Mouse (Mus musculus) right cerebral cortex, postnatal 10 days (tissue): ENCODE data around the gene Slc26a1.
"Not testable (repeated sequence)": the region's sequence is repeated elsewhere in the genome, so short reads cannot be mapped to it uniquely, and the experiment has no call there.

Experiments used
- DNase-seq, 2 experiments: peaks; one replicate each; pipeline ENCODE4 v3.0.0; 2021; ENCODE audit warnings: low spot score in 2 of 2

Slc26a1 gene

DNA sequence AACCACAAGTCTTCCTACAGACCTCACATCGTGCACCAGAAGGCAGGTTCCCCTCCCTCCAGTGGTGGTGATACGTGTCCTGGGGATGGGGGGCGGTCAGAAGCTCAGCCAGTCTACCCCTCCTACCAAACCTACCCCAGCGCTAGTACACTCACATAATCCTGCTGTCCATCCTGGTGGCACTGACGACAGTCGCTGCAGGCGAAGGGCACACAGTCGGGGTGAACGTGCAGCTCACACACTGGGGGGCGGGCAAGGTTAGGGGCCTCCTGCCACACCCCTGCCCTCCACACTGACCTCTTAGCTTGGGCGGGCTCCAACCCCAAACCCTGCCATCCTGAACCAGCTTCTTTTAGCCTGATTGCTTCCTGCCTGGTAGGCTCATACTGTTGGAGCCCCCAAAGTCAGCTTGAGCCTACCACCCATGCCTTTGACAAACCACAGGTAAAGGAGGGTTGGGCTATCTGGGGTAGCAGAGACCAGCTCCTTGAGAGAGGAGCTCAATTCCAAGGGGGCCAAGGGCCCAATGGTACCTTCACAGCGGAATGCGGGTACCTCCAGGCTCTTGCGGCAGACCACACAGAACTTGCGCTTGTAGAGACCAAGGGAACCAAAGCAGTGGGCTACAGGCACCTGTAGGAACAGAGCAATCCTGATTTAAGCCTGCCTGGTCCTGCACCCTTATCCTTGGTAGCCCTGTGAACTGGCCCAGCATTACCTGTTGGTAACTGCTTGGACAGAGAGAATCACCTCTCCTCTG, 19.3 kb downstream of the Slc26a1 start:
- DNase-seq = peak in 1 of 2 experiments; percentile 26

DNA sequence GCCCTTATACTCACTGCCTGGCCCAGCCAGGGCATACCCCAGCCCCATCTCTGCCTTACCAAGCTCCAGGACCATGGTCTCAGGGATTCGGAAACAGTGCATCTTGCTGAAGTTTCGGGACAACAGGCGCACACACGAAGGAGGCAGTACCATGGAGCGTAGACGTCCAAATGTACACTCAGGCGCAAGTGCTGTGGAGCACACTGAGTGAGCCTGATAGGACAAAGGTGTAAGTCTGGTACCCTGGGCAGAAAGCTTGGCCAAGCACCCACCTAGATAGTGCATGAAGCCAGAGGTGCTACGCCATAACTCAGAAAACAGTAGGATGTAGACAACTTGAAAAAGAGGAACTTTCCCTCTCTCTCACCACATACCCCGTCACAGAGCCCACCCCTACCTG, 20.0 kb downstream of the Slc26a1 start:
- peak in 1 of 2 experiments; percentile 16 for DNase-seq

DNA sequence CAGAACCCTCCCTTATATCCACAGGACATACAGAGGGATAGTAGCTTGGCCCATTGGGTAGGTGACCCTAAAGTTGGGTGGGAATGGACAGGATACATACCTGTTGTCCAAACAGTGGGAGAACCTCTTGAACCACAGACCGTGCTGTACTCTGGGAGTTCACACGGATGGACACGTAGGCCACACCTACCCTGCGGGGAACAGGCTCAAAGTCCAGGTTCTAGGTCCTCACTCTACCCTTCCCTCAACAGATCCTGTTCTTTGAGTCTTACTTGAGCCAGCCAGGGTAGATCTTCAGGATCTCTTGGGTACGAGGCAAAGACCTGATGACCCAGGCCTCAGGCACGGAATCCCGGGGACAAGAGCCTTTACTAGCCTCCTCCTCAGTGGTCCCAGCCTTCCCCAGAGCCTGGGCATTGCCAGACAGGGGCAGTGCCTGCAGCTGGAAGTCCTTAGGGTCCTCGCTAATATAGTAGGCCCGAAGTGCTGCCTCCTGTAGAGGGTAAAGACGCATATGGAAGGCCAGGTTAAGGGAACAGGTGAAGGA, 20.9 kb downstream of the Slc26a1 start:
- peak in 1 of 2 experiments; percentile 12 for DNase-seq

DNA sequence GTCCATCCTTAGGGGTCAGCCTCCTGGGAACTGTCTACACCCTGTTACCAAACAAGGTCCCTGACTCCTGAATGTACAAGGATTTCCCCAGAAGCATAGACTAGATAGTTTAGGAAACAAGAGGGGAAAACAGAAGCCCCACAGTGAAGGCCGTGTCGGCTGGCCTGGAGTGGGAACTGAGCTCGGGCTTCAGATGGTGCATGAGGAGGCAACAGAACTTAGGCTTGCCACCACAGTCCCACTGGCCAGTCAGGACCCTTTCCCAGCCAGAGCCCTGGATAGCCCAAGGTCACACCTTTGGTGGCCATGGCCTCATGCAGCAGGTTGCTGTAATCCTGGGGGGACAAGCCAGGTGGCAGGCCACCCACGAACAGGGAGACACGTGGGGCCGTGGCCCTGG, 22.0 kb downstream of the Slc26a1 start:
- peak in 1 of 2 experiments; percentile 22 for DNase-seq

DNA sequence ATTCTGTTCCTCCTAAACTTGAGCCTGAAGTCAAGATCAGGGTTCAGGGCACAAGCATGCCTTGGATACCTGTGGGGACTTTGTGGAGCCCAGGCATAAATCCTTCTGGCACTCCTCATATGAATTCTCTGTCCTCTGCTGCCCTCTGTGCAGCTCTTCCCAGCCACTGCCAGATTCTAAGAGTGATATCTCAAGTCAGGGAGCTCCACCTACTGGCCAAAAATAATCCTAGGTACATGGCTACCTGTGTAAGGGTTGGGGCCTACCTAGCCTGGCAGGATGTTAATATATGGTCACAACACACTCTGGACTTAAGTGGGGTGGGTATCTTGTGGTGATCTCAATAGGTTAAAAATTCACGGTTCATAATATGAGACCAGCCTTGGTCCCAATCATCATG, 23.5 kb downstream of the Slc26a1 start:
- DNase-seq = peak; percentile 48 to 56

DNA sequence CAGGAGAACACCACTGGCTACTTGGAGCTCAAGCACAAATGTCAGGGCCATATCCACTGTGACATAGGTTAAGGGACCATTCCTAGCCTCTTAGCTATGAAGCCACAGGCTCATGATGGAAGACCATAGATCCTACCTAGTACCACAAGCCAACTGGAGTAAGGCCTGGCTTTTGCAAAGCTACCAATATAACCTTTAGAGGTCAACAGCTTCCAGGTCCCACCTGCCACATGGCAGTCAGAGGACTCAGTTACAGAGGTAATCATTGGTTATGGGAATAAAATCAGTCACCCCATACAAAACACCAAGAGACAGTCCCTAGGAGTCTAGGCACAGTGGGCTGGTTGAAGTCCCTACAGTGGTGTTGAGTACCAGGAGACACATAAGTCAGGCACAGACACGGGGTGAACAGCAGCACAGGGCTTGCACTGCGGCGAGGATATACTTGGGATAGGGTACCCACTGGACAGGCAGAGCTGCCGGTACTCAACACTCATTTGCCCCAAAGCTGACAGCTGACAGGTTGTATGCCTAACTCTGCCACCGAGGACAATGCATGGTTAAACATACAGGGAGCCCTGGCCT, 24.1 kb downstream of the Slc26a1 start:
- no peak for DNase-seq

DNA sequence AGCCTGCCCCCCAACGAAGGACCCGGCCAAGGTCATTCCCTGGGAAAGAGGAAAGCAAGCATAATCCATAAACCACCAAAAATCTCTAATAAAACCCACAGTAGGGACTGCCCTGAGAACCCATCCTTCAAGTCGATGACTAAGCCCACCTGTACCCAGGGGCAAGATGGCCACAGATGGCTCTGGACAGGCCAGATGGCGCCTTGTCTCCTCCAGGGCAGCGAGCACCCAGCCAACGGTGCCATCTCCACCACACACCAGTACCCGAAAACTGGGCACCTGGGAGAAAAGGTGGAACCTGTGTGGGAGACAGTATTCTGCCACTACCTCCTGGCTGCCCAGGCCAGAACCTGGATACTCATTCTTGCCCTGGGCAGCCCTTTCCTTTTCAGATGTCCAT, 25.0 kb downstream of the Slc26a1 start:
- DNase-seq = peak in 1 of 2 experiments; percentile 27

DNA sequence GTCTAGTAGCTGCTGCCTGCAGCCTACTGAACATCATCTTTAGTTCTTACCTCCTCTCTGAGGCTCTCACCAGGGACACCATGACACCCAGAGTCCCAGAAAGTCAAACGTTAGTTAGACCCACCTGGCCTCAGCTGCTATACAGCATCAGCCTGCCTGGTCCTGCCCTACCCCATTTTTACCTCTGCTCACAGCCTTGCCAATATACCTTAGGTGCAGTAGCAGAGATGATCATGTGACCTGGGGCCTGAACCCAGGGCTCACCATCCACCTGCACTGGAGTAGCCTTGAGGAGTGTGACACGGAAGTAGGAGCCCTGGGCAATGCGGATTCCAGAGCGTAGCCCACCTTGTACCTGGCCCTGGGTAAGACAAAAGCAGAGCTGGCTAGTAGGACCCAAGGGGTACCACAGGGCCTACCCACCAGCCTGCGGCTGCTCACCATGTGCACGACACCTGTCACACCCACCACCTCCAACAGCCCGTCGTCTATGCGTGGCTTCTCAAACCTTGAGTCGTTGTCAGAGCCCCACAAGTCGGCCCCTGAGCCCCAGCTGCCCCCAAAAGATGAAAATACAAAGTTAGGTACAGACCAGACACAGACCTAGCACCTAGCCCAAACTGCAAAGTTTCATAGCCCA, 26.3 kb downstream of the Slc26a1 start:
- peak in 1 of 2 experiments; percentile 36 for DNase-seq

DNA sequence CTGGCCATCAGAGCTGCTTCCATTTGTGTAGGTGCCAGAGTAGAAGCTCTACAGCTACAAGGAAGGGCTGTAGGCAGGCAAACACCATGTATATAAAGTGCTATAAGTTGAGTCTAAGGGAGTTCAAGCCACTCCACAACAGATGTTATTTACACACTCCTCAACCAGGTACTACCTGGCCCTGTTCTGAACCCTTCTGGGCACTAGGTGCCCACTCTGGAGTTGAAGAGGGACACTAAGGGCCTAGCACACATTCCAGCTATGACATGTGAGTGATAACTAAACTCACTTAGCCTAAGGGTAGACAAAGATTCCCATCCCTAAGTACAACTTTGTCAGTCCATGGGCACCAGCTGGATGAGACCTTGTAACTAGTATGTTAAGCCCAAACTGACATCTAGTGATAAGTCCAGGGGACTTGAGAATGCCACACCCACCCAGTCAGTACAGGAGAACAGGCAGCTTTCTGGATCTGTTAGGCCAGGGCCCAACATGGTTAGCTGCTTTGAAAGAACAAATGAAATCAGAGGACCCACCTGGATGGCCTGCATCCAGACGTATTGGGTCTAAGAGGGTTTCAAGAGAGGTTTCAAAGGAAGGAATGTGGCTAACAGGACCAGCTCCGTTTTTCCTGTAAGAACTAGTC, 27.4 kb downstream of the Slc26a1 start:
- peak in 1 of 2 experiments; percentile 27 for DNase-seq

DNA sequence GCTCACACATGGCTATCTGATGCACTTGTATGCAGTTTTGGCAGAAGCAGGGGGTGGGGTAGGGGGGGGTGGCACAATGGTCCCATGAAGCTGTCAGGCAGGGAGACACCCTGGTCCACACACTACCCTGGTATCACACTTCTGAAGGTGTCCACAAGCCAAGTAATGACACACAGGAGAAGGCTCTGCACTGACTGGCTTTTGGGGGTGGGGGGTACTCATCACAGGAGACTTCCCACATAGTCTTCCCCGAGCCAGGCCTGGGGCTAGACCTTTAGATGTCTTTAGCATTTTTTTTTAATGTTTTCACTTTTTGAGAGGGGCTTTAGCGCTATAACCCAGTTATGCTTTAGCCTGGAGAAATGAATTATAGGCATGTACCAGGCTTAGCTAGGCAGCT, 28.1 kb downstream of the Slc26a1 start:
- DNase-seq = no peak

DNA sequence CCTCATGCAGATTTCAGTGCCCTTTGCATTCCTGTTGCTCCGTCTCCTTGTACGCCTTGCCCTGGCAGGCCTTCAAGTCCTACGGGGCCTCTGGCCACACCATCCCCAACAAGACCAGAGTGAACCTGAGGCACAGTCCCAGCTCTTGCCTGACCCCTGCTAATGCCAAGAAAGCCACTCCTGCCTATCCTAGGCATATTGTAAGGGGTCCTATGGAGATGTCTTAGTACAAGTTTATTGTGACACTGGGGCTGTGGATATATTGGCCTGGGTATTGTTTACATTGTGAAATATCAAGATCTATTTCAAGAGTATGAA, 29.1 kb downstream of the Slc26a1 start:
- DNase-seq = no peak

DNA sequence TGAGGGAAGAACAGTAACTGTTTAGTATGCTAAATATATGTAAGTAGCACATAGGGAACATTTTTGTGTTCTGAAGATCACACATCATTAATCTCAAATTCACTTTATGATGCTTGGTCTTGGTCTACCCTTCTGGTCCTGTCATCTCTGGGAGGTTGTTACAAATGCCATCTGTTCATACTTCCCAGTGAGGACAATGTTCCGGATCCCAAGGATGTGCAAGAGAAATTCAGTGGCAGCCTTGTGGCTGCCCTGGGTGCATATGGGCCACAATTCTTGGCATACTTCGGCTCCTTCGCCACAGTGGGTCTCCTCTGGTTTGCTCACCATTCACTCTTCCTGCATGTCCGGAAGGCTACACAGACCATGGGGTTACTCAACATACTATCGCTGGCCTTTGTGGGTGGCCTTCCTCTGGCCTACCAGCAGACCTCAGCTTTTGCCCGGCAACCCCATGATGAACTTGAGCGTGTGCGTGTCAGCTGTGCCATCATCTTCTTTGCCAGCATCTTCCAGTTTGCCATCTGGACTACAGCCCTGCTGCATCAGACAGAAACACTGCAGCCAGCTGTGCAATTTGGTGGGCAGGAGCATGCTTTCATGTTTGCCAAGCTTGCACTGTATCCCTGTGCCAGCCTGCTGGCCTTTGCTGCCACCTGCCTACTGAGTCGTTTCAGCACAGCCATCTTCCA, 29.6 kb downstream of the Slc26a1 start:
- peak in 1 of 2 experiments; percentile 72 for DNase-seq

DNA sequence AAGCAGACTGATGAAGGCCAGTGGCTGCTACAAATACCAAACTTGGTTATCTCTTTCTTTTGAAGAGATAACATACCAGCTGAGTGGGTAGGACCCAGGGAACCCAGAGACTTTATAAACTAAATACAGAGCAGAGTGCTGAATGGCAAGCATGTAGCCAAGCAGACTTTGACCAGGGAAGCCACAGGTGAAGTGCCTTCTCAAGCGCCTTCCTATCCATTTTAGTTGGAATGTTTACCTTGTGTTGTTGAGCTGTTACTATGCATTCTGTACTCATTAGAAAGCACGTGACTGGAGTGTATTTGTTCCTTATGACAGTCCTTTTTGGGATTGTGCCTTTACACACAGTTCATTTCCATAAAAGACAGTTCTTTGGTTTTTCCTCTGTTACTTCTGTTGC, 31.7 kb downstream of the Slc26a1 start:
- no peak for DNase-seq

DNA sequence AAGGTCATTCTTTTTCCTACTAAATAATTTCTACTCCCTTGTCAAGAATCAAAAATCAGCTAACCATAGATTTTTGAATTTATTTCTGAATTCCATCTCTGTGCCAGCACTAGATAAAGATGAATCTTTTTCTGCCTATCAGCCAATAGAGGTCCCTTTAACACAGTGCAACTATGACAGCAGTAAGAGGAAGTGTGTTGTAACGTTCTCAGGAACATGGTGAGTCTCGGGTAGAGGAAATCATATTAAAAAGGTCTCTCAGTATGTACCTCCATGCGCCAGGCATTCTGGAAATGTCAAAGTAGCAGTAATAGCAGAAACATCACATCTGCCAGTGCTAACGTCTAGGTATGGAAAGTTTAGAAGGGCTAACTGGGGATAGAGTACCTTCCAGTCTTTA, 39.2 kb downstream of the Slc26a1 start:
- no peak for DNase-seq

DNA sequence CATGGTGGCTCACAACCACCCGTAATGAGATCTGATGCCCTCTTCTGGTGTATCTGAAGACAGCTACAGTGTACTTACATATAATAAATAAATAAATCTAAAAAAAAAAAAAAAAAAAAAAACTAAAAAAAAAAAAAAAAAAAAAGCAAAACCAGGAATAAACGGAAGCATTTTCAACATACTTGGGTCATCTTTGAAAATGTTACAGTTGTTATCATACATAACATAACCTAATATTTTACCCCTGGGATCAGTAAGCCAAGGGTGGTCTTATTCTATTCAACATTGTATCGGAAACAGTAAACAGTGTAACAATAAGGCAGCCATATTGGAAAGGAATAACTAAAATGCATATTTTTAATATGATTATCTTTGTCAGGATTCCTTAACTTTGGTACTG, 41.3 kb downstream of the Slc26a1 start:
- not testable (repeated sequence) for DNase-seq

DNA sequence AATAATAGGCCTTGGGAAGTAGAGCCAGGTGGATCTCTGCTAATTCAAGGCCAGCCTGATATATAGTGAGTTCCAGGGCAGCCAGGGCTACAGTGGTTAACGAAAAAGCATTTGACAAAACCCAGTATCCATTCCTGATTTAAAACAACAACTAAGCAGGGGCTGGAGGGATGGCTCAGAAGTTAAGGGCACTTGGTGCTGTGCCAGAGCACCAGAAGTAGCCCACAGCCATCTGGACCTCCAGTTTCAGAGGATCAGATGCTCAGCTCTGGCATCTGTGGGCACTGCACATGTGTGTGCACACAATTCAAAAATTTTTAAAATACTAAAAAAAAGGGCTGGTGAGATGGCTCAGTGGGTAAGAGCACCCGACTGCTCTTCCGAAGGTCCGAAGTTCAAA, 41.7 kb downstream of the Slc26a1 start:
- no peak for DNase-seq

DNA sequence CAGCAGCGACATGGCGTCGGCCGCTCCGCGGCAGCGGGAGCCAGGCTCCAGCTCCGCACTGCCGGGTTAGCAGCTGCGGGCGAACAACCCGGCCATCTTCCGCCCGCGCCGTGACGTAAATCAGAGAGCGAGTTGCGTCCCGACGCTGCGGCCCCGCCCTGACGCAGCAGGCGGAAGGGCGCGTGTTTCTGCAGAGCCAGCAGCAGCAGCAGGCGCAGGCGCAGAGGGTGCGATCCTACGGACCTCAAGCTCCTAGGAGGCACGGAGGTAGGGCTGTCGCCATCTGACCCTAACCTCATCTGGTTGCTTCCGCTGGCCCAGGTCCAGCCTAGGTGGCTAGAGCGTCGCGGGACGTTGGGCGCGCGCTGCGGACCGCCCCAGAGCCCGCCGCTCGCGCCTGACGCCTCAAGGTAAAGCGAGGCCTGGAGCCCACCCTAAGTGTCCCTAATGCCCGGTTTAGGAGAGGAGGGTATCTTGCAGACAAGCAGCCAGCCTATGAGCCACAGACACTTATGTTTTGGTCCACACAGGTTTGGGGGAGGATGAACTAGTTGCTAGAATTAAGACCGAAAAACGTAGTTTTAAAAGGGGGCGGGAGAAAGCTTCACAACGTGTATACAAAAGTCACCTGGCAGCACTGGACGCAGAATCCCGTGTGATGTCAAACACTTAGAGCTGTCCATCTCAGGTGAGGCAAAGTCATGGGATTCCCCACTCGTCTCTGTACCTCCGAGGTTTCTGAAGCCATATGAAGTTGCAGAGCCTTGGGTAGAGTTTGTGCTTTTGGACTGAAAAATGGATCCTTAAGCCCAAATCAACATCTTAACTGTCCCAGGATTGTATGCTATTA, 45.5 kb downstream of the Slc26a1 start, which contains the start of the genes Gak and Tmem175:
Gene Gak (minus strand): TSS at position 122 of the 850 bp plus-strand sequence.
Gene Tmem175 (plus strand): TSS at position 137 of the 850 bp plus-strand sequence.
- peak; percentile 95 to 96 for DNase-seq

DNA sequence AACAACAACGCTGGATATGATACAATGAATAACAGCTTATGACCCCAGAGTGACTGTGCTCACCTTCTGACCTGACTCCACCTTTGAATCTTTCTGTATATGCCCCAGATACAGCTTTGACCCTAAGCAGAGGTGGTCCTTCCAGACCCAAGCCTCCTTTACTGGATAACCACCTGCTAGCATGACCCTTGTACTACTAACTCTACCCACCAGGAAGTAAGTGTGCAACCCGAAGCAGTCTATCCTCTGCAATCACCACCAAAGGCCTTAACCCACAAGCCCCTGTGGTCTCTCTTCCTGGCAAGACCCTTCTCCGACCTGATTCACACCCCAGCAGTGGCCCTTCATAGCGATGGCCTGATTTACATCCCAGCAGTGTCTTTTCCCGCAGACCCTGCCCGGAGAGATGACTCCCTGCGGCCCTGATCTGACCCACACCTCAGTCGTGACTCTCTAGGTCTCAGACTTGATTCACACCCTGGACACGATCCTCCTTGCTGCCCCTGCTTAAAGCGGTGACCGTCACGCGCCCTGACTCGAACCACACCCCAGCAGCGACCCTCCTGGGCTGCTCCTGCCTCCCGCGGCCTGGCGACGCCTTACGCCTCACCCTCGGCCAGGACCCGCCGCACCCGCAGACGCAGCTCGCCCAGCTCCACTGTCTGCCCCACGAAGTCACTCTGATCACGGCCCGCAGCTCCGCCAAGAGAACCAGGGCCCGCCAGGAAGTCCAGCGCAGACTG, 46.3 kb downstream of the Slc26a1 start:
- no peak for DNase-seq

DNA sequence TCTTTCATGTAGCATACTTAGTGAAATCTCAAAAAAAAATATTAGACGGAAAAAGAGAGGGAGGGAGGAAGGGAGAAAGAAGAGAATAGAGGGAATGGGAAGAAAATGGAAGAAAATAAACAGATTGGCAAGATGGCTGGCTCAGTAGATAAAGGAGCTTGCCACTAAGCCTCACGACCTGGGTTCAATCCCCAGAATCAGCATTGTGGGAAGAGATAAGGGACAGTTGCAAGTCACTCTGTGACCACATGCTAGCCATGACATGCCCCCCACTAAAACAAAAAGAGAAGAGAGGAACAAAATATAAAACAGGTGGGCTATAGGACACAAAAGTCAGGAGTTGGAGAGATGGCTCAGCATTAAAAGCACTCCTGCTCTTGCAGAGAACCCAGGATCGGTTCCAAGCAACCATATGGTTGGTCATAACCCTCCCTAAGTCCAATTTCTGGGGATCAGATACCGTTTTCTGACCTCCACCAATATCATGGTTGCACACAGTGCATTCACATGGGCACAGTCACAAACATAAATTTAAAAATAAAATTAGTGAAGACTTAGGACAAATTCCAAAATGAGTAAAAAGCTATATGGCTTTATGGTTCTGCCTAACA, 49.2 kb downstream of the Slc26a1 start:
- no peak for DNase-seq
